Mouse (Mus musculus): ENCODE measurements around the gene Pecam1. TPM values are rescaled to one million over a fixed set of nuclear protein-coding genes. Genes with fewer than 3 reads are reported as not detected.

The Pecam1 gene
- 36.2 and 46.8 TPM in 2 replicates for polyA plus RNA-seq (2014; fragmentation: Nextera tagmentation; extraction: Ambion mirVana)

- Histone ChIP-seq H3K27ac (ENCODE audit: low read depth, low read length) (no peak within 1 kb of the TSS), H3K9me3 (ENCODE audit: control insufficient read depth, low read length) (peaks cover 4% of the 10 kb centered on the region; the same call in 1 of the 2 replicates), H3K9ac (ENCODE audit: low read depth, low read length) (no peak within 1 kb of the TSS), H3K36me3 (ENCODE audit: control insufficient read depth, insufficient read depth, low read length) (no peaks in the 10 kb centered on the region), H3K4me3 (ENCODE audit: low read length) (no peak within 1 kb of the TSS), H3K4me2 (replicated peaks; ENCODE audit: low read depth, low read length) (no peak within 1 kb of the TSS), H3K4me1 (ENCODE audit: control insufficient read depth, insufficient read depth, low read length) (no peaks in the 10 kb centered on the region), H3K27me3 (ENCODE audit: control insufficient read depth, insufficient read depth, low read length) (no peaks in the 10 kb centered on the region)
- WGBS, result 80% methylated on average over 13 of the region's 13 CpGs
- no peak for ATAC-seq (ENCODE audit: low FRiP score, low TSS enrichment)
These were observed at the start of gene Pecam1 for GRCm38 (mm10) chr11:106750121-106750751. TSS of gene Pecam1 (minus strand) at chr11:106750628.

DNA sequence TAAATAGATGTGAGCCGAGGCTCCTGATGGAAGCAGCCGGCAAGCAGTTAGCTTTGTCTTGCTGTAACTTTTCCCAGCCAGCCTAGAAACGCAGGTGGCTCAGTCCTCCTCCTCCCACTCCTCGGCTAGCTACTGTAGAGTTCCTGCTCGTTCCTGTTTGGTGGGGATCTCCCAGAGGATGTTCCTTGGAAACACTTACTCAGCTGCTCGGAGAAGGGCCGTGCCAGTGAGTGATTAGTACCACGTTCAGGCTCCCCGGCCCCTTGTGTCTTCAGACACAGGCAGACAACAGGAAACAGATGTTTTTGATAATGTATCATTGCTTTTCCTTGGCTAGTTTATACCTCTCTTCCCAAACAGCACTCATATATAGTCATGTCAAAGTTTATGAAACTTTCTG is 45.3 kb upstream of the Pecam1 start:
- Histone ChIP-seq H3K4me3 (ENCODE audit: low read length) (no peak overlapping the region), H3K4me2 (replicated peaks; ENCODE audit: low read depth, low read length) (no peak overlapping the region), H3K27me3 (ENCODE audit: control insufficient read depth, insufficient read depth, low read length) (no peaks in the 10 kb centered on the region), H3K9me3 (ENCODE audit: control insufficient read depth, low read length) (peaks cover 5% of the 10 kb centered on the region; the same call in 1 of the 2 replicates), H3K36me3 (ENCODE audit: control insufficient read depth, insufficient read depth, low read length) (peaks cover 70% of the 10 kb centered on the region), H3K27ac (ENCODE audit: low read depth, low read length) (no peak overlapping the region), H3K9ac (ENCODE audit: low read depth, low read length) (0 out of 2 replicates have a peak overlapping the region, but pooled peaks have one; percentile 1), H3K4me1 (ENCODE audit: control insufficient read depth, insufficient read depth, low read length) (peaks cover under 1% of the 10 kb centered on the region; the same call in 1 of the 2 replicates)
- 67% methylated on average over 9 of the region's 9 CpGs for WGBS
- 0 out of 2 replicates have a peak, but pooled peaks have one; percentile 35 for ATAC-seq (ENCODE audit: low FRiP score, low TSS enrichment)

DNA sequence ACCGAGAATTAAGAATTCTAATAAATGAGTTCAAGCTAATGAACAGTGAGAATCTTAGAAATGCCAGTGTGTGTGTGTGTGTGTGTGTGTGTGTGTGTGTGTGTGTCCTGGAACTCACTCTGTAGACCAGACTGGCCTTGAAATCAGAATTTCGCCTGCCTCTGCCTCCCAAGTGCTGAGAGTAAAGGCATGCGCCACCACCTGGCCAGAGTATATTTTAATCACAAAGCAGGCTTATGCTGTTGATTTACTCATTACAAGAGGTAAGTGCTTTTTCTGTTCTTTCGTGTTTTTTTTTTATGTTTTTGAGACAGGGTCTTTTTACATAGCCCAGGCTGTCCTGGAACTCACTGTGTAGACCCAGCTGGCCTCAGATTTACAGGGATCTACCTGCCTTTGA is 43.4 kb upstream of the Pecam1 start:
- peaks cover 52% of the 10 kb centered on the region for H3K36me3 ChIP-seq (ENCODE audit: control insufficient read depth, insufficient read depth, low read length)
- H3K9ac ChIP-seq (ENCODE audit: low read depth, low read length), result no peak overlapping the region
- no peak overlapping the region for H3K4me2 ChIP-seq (replicated peaks; ENCODE audit: low read depth, low read length)
- ATAC-seq (ENCODE audit: low FRiP score, low TSS enrichment), result no peak
- H3K9me3 ChIP-seq (ENCODE audit: control insufficient read depth, low read length), result peaks cover 5% of the 10 kb centered on the region; the same call in 1 of the 2 replicates
- WGBS, result 79% methylated on average over 4 of the region's 4 CpGs
- H3K27me3 ChIP-seq (ENCODE audit: control insufficient read depth, insufficient read depth, low read length), result no peaks in the 10 kb centered on the region
- H3K4me3 ChIP-seq (ENCODE audit: low read length), result no peak overlapping the region
- H3K4me1 ChIP-seq (ENCODE audit: control insufficient read depth, insufficient read depth, low read length), result peaks cover 10% of the 10 kb centered on the region; the same call in 1 of the 2 replicates
- H3K27ac ChIP-seq (ENCODE audit: low read depth, low read length), result no peak overlapping the region

- Histone ChIP-seq H3K4me1 (ENCODE audit: control insufficient read depth, insufficient read depth, low read length) (peaks cover 19% of the 10 kb centered on the region; the same call in 1 of the 2 replicates), H3K27me3 (ENCODE audit: control insufficient read depth, insufficient read depth, low read length) (no peaks in the 10 kb centered on the region), H3K4me2 (replicated peaks; ENCODE audit: low read depth, low read length) (peak overlapping the region; percentile 67), H3K9ac (ENCODE audit: low read depth, low read length) (peak overlapping the region; percentile 100), H3K4me3 (ENCODE audit: low read length) (peak overlapping the region; percentile 78), H3K27ac (ENCODE audit: low read depth, low read length) (peak overlapping the region; percentile 90), H3K36me3 (ENCODE audit: control insufficient read depth, insufficient read depth, low read length) (peaks cover 52% of the 10 kb centered on the region), H3K9me3 (ENCODE audit: control insufficient read depth, low read length) (no peaks in the 10 kb centered on the region)
- WGBS, result 0% methylated on average over 6 of the region's 6 CpGs
- no peak for ATAC-seq (ENCODE audit: low FRiP score, low TSS enrichment)
These were observed 39.2 kb upstream of the Pecam1 start for GRCm38 (mm10) chr11:106789649-106790048.

DNA sequence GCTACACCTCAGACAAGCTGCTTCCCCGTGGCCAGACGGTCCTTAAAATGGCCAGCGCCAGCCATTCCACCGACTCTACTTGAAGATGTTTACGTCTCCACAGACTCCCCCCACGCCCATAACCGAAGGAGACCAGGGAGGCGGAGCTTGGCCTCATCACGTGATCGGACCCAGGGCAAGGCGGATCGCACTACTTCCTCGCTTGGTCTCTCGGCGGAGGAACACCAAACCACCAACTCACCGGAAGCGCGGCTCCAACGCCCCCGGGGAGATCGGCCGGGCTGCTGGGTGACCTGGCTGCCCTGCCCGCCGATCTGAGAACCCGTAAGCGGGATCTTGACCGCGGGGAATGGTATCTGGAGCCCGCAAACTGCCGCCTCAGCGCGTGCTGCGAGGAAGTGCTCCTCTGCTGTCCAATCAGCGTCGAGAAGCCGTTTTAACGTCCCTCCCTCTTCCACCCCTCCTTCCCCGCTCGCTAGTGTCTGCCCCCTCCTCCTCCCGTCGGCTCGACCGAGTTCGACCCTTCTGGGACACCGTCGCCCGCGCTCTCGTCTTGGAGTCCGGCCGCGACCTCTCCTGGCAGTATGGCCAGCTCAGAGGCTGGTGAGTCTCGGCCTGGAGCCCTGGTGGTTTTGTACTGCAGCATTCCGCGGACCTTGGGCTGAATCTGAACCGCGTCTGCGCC is 38.5 kb upstream of the Pecam1 start, which contains the start of the genes Ddx5 and Cep95:
TSS of gene Ddx5 (minus strand) at position 411 of the 685 bp plus-strand sequence.
TSS of gene Cep95 (plus strand) at position 478 of the 685 bp plus-strand sequence.
- Histone ChIP-seq H3K36me3 (ENCODE audit: control insufficient read depth, insufficient read depth, low read length) (peaks cover 52% of the 10 kb centered on the region), H3K9ac (ENCODE audit: low read depth, low read length) (peak within 1 kb of the TSS; percentile 100), H3K27ac (ENCODE audit: low read depth, low read length) (peak within 1 kb of the TSS; percentile 90), H3K4me3 (ENCODE audit: low read length) (peak within 1 kb of the TSS; percentile 78), H3K4me1 (ENCODE audit: control insufficient read depth, insufficient read depth, low read length) (peaks cover 19% of the 10 kb centered on the region; the same call in 1 of the 2 replicates), H3K4me2 (replicated peaks; ENCODE audit: low read depth, low read length) (peak within 1 kb of the TSS; percentile 67), H3K27me3 (ENCODE audit: control insufficient read depth, insufficient read depth, low read length) (no peaks in the 10 kb centered on the region), H3K9me3 (ENCODE audit: control insufficient read depth, low read length) (no peaks in the 10 kb centered on the region)
- under 1% methylated on average over 58 of the region's 58 CpGs for WGBS
- ATAC-seq (ENCODE audit: low FRiP score, low TSS enrichment), result peak; percentile 91

GRCm38 (mm10) chr11:106788026-106788774 is 37.8 kb upstream of the Pecam1 start:
- Histone ChIP-seq H3K9ac (ENCODE audit: low read depth, low read length) (peak overlapping the region; percentile 100), H3K27me3 (ENCODE audit: control insufficient read depth, insufficient read depth, low read length) (no peaks in the 10 kb centered on the region), H3K4me2 (replicated peaks; ENCODE audit: low read depth, low read length) (peak overlapping the region; percentile 67), H3K4me1 (ENCODE audit: control insufficient read depth, insufficient read depth, low read length) (peaks cover 19% of the 10 kb centered on the region; the same call in 1 of the 2 replicates), H3K9me3 (ENCODE audit: control insufficient read depth, low read length) (no peaks in the 10 kb centered on the region), H3K27ac (ENCODE audit: low read depth, low read length) (peak overlapping the region; percentile 90), H3K36me3 (ENCODE audit: control insufficient read depth, insufficient read depth, low read length) (peaks cover 55% of the 10 kb centered on the region), H3K4me3 (ENCODE audit: low read length) (peak overlapping the region; percentile 78)
- under 1% methylated on average over 70 of the region's 79 CpGs for WGBS
- ATAC-seq (ENCODE audit: low FRiP score, low TSS enrichment), result peak; percentile 77

GRCm38 (mm10) chr11:106787131-106788025 is 37.0 kb upstream of the Pecam1 start:
- peak overlapping the region; percentile 100 for H3K9ac ChIP-seq (ENCODE audit: low read depth, low read length)
- ATAC-seq (ENCODE audit: low FRiP score, low TSS enrichment), result peak; percentile 9; the same call in 1 of the 2 replicates
- peaks cover 19% of the 10 kb centered on the region; the same call in 1 of the 2 replicates for H3K4me1 ChIP-seq (ENCODE audit: control insufficient read depth, insufficient read depth, low read length)
- WGBS, result under 1% methylated on average over 64 of the region's 65 CpGs
- H3K4me3 ChIP-seq (ENCODE audit: low read length), result peak overlapping the region; percentile 78
- peaks cover 55% of the 10 kb centered on the region for H3K36me3 ChIP-seq (ENCODE audit: control insufficient read depth, insufficient read depth, low read length)
- peak overlapping the region; percentile 77 for H3K4me2 ChIP-seq (replicated peaks; ENCODE audit: low read depth, low read length)
- H3K27ac ChIP-seq (ENCODE audit: low read depth, low read length), result peak overlapping the region; percentile 90
- no peaks in the 10 kb centered on the region for H3K9me3 ChIP-seq (ENCODE audit: control insufficient read depth, low read length)
- H3K27me3 ChIP-seq (ENCODE audit: control insufficient read depth, insufficient read depth, low read length), result no peaks in the 10 kb centered on the region

GRCm38 (mm10) chr11:106785043-106785442 is 34.6 kb upstream of the Pecam1 start:
- Histone ChIP-seq H3K27me3 (ENCODE audit: control insufficient read depth, insufficient read depth, low read length) (no peaks in the 10 kb centered on the region), H3K4me1 (ENCODE audit: control insufficient read depth, insufficient read depth, low read length) (peaks cover 12% of the 10 kb centered on the region; the same call in 1 of the 2 replicates), H3K27ac (ENCODE audit: low read depth, low read length) (no peak overlapping the region), H3K9me3 (ENCODE audit: control insufficient read depth, low read length) (no peaks in the 10 kb centered on the region), H3K9ac (ENCODE audit: low read depth, low read length) (no peak overlapping the region), H3K36me3 (ENCODE audit: control insufficient read depth, insufficient read depth, low read length) (peaks cover 71% of the 10 kb centered on the region), H3K4me2 (replicated peaks; ENCODE audit: low read depth, low read length) (no peak overlapping the region), H3K4me3 (ENCODE audit: low read length) (no peak overlapping the region)
- ATAC-seq (ENCODE audit: low FRiP score, low TSS enrichment), result no peak
- 77% methylated on average over 1 of the region's 1 CpGs for WGBS

Measured in kidney, embryonic 14.5 days (tissue).